Mouse (Mus musculus) ES-E14 (cell line): ENCODE data around the gene Lemd1. TPM values are rescaled to one million over a fixed set of nuclear protein-coding genes. Genes with fewer than 3 reads are reported as not detected.
A peak's percentile ranks its signal among the peaks of the same experiment; 100 is the strongest.

Experiments
- DNase-seq: peaks from one replicate; pipeline ENCODE4 v3.0.0-alpha.2; 2013; ENCODE audit warnings: low read depth, low spot score
- H3K27ac ChIP-seq: 2 replicates; pipeline ENCODE4 v1.5.1; 2012; ENCODE audit warnings: low read depth, mild to moderate bottlenecking, low read length, moderate library complexity, mixed read lengths; ENCODE audit not compliant: poor library complexity, insufficient read depth, severe bottlenecking
- H3K36me3 ChIP-seq: 2 replicates; pipeline ENCODE4 v1.6.1; 2012; ENCODE audit warnings: mild to moderate bottlenecking, low read length, moderate library complexity, mixed read lengths; ENCODE audit not compliant: control insufficient read depth, poor library complexity, insufficient read depth, severe bottlenecking
- H3K4me1 ChIP-seq, 2 experiments: fragments of 150-350 bp in 1 of 2; sonication (generic) in 1 of 2; 2 replicates each; pipeline ENCODE4 v1.6.1; 2012; ENCODE audit warnings: low read length in 2 of 2, mild to moderate bottlenecking in 1 of 2, mixed read lengths in 1 of 2; ENCODE audit not compliant: control insufficient read depth in 2 of 2, insufficient read depth in 2 of 2, poor library complexity in 1 of 2
- H3K4me3 ChIP-seq, 2 experiments: fragments of 150-350 bp in 1 of 2; sonication (generic) in 1 of 2; 2 replicates each; pipeline ENCODE4 v1.5.1; 2012; ENCODE audit warnings: low read length in 2 of 2, low read depth in 1 of 2, mild to moderate bottlenecking in 1 of 2, mixed read lengths in 1 of 2; ENCODE audit not compliant: insufficient read depth in 1 of 2, poor library complexity in 1 of 2, severe bottlenecking in 1 of 2
- H3K9ac ChIP-seq: 2 replicates; pipeline ENCODE4 v1.6.1; 2012; ENCODE audit warnings: low read depth, mild to moderate bottlenecking, low read length, mixed read lengths; ENCODE audit not compliant: poor library complexity, insufficient read depth, severe bottlenecking
- H3K9me3 ChIP-seq: fragments of 150-350 bp; sonication (generic); 2 replicates; pipeline ENCODE4 v1.6.1; 2012; ENCODE audit warnings: low read depth, mild to moderate bottlenecking, low read length; ENCODE audit not compliant: control insufficient read depth, insufficient read depth
- CHD2 ChIP-seq: IDR thresholded peaks from 2 replicates; pipeline ENCODE4 v1.6.1; 2014; ENCODE audit warnings: mild to moderate bottlenecking, low read depth, low read length, inconsistent platforms
- HCFC1 ChIP-seq: IDR thresholded peaks from 2 replicates; pipeline ENCODE4 v1.6.1; 2012; ENCODE audit warnings: low read length, inconsistent platforms, borderline replicate concordance; ENCODE audit not compliant: insufficient read depth
- MAFK ChIP-seq: IDR thresholded peaks from 2 replicates; pipeline ENCODE4 v1.6.1; 2014; ENCODE audit warnings: mild to moderate bottlenecking, low read depth, low read length, inconsistent platforms; ENCODE audit not compliant: insufficient read depth
- ZC3H11A ChIP-seq: IDR thresholded peaks from 2 replicates; pipeline ENCODE4 v1.6.1; 2012; ENCODE audit warnings: low read depth, mild to moderate bottlenecking, inconsistent platforms, low read length, borderline replicate concordance
- ZNF384 ChIP-seq: IDR thresholded peaks from 2 replicates; pipeline ENCODE4 v1.6.1; 2012; ENCODE audit warnings: low read depth, low read length, inconsistent platforms
- in situ Hi-C, 2 experiments: fragments of 600-800 bp; cut with MboI; formaldehyde crosslinking; loops; one replicate each; pipeline ENCODE4 v1.15.1; 2025; ENCODE audit warnings: low sequenced_read_pairs in 2 of 2, inconsistent platforms in 1 of 2; ENCODE audit not compliant: unreplicated experiment in 2 of 2
- total RNA-seq: library from RNA; depleted of rRNA; stranded (reverse); fragments of 300-350 nt; gene quantifications from 2 replicates; pipeline ENCODE4 v1.2.3, GENCODE M21; 2012

Lemd1 gene
- total RNA-seq, 1 experiment, result 3.9 TPM

- TF ChIP-seq ZNF384, result no peak
- TF ChIP-seq ZC3H11A, result no peak
- TF ChIP-seq HCFC1, result no peak
- TF ChIP-seq CHD2, result no peak
- TF ChIP-seq MAFK, result no peak
- Histone ChIP-seq H3K27ac (no peak overlapping the region), H3K4me1 (peaks cover 3% of the 10 kb centered on the region in 2 experiments; a peak in 1 of 4 replicates), H3K4me3 (no peak overlapping the region), H3K9ac (no peak overlapping the region), H3K36me3 (no peaks in the 10 kb centered on the region), H3K9me3 (no peaks in the 10 kb centered on the region)
- in situ Hi-C loops, result no loop called here
- no peak for DNase-seq
Observed at GRCm38 (mm10) chr1:132186303-132186702, 4.9 kb upstream of the Lemd1 start.

GRCm38 (mm10) chr1:132188442-132189066 is 2.7 kb upstream of the Lemd1 start:
- no peaks in the 10 kb centered on the region for H3K9me3 ChIP-seq
- in situ Hi-C loops, result no loop called here
- peaks cover 6 to 10% of the 10 kb centered on the region in 2 experiments; a peak in 3 of 4 replicates for H3K4me1 ChIP-seq
- no peak overlapping the region for H3K27ac ChIP-seq
- TF ChIP-seq MAFK (peak; percentile 94), CHD2 (no peak)
- no peaks in the 10 kb centered on the region for H3K36me3 ChIP-seq
- DNase-seq, result no peak
- no peak overlapping the region for H3K9ac ChIP-seq
- no peak overlapping the region for H3K4me3 ChIP-seq

GRCm38 (mm10) chr1:132189231-132189630 is 2.0 kb upstream of the Lemd1 start:
- Histone ChIP-seq H3K9me3 (no peaks in the 10 kb centered on the region), H3K36me3 (no peaks in the 10 kb centered on the region), H3K9ac (no peak overlapping the region), H3K4me3 (no peak overlapping the region), H3K4me1 (peaks cover 10 to 16% of the 10 kb centered on the region in 2 experiments; a peak in 3 of 4 replicates), H3K27ac (no peak overlapping the region)
- TF ChIP-seq HCFC1 (no peak), ZNF384 (no peak), ZC3H11A (no peak), CHD2 (no peak), MAFK (no peak)
- DNase-seq, result no peak
- in situ Hi-C loops, result no loop called here

- DNase-seq, result no peak
- in situ Hi-C loops, result no loop called here
- no peak overlapping the region for H3K27ac ChIP-seq
- H3K4me1 ChIP-seq, result peaks cover 13 to 19% of the 10 kb centered on the region in 2 experiments
- TF ChIP-seq ZC3H11A (no peak), MAFK (no peak), CHD2 (no peak), ZNF384 (no peak), HCFC1 (no peak)
- H3K9ac ChIP-seq, result peak overlapping the region; percentile 89
- H3K4me3 ChIP-seq, result peak overlapping the region; percentile 63 to 95
- no peaks in the 10 kb centered on the region for H3K36me3 ChIP-seq
- H3K9me3 ChIP-seq, result no peaks in the 10 kb centered on the region
Observed at GRCm38 (mm10) chr1:132190040-132190513, 1.2 kb upstream of the Lemd1 start.

GRCm38 (mm10) chr1:132190621-132191092 is 574 bp upstream of the Lemd1 start:
- Histone ChIP-seq H3K9me3 (no peaks in the 10 kb centered on the region), H3K27ac (peak overlapping the region; percentile 35; the same call in 1 of the 2 replicates), H3K4me1 (peaks cover 18 to 25% of the 10 kb centered on the region in 2 experiments), H3K4me3 (peak overlapping the region; percentile 63 to 95), H3K9ac (peak overlapping the region; percentile 89), H3K36me3 (no peaks in the 10 kb centered on the region)
- no peak for DNase-seq
- in situ Hi-C loops, result no loop called here
- TF ChIP-seq CHD2 (no peak), ZNF384 (no peak), MAFK (no peak), ZC3H11A (no peak), HCFC1 (0 out of 2 replicates have a peak, but pooled peaks have one; percentile 26)
